Mouse (Mus musculus): ENCODE measurements at regions not wholly inside any gene's neighbourhood (a gene's known extent, or its start where the extent isn't known, plus 50 kb on each side); places are given as distances from the start of the nearest gene placed in this dataset.

GRCm38 (mm10) chrX:167012891-167013290, 196.2 kb downstream of the Tmsb4x start:
- TF ChIP-seq CTCF (IDR thresholded peaks at IDR 0.05; ENCODE audit: control insufficient read depth, insufficient read depth, low read length), result no peak
- no peak for TF ChIP-seq POLR2A (IDR thresholded peaks at IDR 0.05; ENCODE audit: borderline replicate concordance, control insufficient read depth, low read depth, low read length)
